Mouse (Mus musculus) CD4-positive, CD25-positive, alpha-beta regulatory T cell, adult 2 months (primary cell): ENCODE results near the gene Atp8a2.
"Not testable (repeated sequence)": the region's sequence is repeated elsewhere in the genome, so short reads cannot be mapped to it uniquely, and the experiment has no call there.

Source experiments
- DNase-seq: peaks from one replicate; pipeline ENCODE4 v3.0.0-alpha.2; 2012; ENCODE audit warnings: low read depth, low spot score

Atp8a2 gene

DNA sequence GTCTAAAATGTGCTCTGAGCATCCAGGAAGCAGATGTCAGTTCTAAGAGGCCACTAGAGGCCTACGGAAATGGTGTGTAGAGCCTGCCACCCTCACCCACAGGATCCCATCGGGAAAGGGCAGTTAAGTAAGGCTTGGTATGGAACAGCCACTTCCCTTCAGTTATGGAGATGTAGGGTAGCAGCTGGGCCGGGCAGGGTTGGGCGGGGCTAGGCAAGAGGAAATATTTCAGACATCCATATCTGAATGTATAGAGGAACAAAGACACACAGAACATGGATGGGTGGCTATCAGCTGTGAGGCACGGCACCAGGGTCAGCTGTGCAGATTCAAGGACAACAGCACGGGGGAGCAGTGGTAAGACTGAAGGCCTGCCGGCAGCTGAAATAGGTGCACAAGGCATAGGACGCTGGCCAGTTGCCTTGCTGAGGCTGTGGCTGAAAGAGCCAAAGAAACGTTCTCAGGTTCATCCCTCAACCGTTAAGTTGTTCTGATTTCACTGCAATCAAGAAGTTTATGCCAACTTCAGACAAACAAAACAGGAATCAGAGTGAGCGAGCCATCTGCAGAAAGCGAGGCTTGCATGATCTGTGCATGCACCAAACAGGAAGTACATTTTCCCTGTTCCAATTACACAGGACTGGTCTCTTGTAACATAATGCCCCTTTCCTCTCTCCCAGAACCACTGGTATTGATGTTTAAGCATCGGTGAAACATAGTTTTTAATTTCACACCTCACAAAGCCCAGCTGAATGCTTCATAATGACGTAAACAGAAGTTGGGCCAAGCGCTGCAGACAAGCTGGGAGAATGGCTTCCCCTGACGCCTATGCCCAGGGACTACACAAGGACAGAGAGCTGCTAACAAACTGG, 549.9 kb downstream of the Atp8a2 start:
- no peak for DNase-seq

DNA sequence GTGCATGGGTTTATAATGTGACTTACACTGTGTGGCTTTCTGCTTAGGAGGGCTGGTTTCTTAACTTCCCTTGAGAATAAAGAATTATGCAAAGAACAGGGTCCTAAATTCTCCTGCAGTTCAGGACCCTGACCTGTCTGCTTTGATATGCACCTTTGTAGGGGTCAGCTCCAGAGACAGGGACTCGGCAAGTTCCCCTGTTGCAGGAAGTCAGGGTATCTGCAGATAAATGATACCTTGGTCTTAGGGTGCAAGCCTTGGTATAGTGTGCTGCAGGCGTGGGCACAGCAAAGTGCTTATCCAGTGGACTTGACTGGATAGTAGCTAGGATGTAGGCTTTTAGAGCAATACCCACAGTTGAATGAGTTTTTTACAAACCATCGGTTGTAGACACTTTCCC, 552.1 kb downstream of the Atp8a2 start:
- no peak for DNase-seq

DNA sequence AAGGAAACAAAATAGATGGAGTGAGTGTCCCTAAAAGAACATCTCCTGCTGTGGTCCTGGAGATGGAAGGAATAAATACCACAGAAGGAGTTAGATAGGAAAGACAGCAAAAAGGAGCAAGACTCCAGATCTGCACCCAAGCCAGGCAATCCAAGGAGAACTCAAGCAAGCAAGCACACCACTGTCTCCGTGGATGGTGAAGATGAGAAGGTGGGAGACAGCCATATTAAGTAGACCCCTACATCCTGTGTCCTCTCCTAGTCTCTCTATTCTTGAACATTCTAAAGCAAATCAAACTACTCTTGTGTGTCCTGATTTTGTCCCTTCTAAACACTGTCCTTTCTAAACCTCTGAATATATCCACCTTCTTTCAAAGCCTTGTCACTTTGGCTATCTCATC, 552.8 kb downstream of the Atp8a2 start:
- DNase-seq: no peak

DNA sequence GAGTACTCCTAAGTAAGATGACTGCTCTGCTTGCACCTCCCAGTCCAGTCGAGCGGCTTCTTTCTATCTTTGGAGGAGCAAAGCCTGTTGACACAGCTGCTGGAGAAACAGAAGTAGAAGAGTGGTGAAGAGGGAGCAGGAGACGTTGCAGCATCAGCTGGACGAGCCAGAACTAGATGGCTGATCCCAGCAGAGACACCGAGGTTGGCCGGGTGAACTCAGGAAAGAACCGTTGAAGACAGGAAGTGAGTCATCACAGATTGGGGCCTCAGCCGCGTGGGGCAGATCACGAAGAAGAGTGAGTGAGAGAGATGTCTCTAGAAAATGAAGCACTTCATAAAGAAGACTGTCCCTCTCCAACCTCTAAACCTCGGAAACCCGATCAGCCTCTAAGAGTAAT, 553.4 kb downstream of the Atp8a2 start:
- DNase-seq: peak; percentile 65

DNA sequence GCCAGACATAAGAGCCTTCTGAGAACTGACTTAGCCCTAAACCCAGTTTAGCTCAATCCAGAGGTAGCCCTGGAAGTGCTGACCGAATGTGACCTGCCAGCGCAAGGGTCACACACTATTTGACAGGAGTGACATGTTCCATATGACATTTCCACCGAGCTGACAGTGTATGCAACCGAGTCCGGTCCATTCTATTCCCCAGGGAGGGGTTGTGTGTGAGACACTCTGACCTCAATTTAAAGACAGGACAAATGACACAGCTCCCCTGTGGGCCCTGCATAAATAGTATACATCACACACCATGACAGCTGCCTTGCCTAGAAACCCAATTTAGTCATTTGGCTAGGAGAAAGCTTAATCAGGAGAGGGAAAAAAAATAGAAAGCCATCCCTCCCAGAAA, 555.1 kb downstream of the Atp8a2 start:
- no peak for DNase-seq

DNA sequence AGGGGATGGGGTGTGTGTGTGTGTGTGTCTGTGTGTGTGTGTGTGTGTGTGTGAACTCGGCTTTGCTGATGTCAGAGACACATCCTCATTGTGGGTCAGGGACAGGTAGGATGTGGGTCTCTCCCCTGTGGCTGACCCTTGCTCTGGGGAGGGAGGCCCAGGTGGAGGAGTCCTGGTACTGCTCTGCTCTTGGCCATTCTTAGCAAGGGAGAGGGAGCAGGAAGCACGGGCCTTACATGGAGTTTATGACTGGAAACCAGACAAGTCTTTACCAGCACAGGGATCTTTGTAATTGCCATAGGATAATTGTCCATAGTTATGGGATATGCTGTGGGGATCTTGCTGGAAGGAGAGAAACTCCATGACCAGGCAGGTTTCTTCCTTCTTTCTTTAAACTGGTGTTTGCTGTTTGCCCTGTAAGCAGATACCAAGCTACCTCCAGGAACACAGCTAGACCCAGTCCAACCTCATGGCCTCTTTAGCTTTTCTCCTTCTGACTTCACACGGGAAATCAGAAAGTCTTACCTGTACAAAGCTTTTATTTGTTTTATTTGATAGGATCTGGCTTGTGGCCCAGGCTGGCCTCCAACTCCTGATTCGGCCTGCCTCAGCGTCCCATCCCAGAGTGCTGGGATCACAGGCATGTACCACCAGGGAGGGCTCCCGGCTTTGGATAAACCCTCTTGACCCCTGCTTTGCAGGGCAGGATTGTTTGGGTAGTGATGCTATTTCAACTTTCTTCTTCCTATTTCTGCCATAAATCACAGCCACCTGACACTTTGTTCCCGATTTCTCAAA, 557.9 kb downstream of the Atp8a2 start:
- DNase-seq: no peak

DNA sequence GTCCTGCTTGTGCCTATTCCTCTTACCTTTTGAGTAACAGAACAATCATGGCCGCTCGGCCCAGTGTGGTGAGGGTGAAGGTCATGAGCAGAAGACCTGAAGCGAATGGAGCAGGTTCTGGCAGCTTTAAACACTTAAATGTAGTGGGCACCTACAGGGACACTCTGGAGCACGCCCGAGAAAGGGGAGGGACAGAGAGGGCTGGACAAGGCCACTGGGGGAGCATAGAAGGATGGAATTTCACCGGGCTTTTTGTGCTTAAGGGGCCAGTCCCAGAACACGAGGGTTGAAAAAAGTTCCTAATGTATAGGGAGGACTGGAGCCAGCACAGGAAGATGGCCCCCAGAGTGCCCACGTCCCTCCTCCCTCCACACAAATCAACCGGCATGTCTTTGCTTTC, 563.0 kb downstream of the Atp8a2 start:
- no peak for DNase-seq

DNA sequence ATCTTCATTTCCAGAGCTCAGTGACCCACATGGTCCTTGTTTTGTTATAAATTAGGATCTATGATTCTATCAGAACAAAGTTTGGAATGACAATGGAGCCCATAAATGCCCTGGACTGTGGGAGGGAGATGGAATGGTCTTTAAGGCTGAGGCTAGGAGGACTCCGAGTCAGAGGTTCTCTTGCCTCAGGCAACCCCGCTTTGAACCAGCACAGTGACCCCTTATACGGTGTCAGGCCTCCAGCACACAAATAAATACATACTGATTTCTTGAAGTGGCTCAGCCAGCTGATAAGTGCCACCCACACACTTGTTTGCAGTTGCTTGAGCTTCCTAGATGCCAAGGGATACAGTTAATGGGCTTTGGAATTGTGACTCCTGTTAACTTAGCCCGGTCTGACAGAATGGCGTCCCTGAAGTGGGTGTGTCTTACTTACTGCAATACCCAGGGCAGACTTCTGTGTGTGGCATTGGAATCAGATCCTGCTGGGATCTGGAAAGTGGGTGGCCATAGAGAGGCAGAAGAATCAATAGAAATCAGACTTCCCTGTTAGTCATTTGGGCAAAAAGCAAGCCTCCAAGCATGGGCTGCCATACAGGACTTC, 563.6 kb downstream of the Atp8a2 start:
- DNase-seq: no peak

DNA sequence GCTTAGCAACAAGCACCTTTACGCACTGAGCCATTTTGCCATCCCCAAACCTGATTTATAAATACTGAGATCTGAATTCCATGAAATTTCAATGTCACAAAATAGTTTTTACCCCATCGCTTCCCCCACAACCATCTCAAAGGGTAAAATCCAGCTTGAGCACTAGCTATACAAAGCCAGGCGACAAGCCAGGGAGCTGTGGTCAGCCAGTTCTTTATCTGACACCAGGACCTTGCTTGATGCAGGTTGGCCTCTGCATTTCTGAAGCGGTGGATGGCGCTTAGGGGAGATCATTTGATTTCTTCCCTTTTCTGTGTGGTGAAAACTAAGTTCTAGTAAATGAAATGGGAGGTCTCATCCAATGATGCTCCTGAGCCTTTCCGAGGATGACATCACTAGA, 564.9 kb downstream of the Atp8a2 start:
- no peak for DNase-seq

DNA sequence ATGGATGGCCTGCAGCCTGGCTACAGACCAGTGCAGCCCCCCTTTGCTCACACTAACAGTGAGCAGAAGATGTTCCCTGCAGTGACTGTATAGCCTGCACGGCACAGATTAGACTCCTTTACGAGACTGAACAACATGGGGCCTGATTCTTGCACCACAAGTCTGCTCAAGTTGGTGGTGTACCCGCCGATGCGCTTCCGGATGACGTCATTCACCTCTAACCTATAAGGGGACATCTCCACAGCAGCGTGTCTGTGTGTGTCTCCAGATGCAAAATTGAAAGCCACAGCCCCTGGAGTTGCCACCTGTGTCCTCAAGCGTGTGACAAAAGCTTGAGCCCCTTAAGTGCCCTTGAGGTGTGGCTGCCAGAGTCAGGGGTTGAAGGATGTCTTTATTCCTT, 566.9 kb downstream of the Atp8a2 start:
- no peak for DNase-seq

DNA sequence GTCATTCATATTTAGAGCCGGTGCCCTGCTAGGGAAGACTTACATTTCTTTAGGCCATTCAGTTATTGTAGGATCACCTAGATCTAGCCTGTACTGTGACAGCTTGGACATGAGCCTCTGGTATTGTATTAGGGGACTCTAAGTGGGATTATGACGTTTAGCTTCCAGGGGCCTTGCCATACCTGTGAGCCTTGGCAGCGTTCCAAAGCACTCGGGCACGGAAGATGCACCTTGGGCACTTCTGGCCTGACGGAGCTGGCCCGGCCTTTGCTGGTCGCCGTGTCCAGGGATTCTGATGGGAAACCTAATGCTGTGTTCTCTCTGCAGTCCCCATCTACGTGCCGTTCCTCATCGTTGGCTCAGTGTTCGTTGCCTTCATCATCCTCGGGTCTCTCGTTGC, 567.7 kb downstream of the Atp8a2 start:
- DNase-seq: no peak

DNA sequence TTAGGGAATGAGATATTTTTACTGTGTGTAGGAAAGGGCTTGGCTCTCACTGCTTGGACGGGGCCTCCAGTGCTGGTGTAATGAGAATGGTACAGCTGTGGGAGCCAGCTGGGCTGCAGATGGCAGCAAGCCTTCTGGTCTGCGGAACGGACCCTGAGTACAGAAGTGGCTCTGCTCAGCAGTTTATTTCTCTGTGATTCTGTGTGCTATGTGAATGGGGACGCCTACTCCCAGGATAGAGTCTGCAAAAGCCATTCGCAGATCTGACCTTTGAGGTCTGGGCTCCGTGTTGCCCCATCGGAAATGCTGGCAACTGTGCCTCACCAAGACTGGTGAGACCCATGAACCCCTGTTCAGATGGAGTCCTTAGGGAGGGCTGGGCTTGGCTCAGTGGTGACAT, 569.2 kb downstream of the Atp8a2 start:
- no peak for DNase-seq

DNA sequence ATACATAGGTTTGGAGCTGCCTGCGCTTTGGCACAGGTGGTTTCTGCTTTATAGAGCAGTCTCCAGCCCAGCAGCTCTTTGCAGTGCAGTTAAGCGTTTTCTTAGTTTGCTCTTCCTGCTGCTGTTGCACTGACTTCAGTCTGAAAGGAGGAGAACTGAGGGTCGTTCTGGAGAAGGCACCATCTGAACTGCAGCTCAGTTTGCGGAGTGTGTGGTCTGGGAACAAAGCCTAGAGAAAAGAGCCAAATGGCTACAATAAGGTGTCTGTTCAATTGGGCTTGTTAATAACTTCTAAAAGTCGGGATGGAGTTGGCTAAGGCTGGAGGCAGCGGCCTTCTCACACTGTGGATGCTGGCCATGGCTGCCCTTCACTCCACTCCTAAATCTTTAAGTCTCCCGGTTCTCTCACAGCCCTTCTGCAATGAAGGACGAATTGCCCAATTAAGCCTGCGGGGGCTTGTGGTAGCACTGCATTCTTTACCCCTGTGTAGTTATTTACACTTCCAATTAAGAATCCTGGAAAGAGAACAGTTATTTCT, 569.8 kb downstream of the Atp8a2 start:
- no peak for DNase-seq

DNA sequence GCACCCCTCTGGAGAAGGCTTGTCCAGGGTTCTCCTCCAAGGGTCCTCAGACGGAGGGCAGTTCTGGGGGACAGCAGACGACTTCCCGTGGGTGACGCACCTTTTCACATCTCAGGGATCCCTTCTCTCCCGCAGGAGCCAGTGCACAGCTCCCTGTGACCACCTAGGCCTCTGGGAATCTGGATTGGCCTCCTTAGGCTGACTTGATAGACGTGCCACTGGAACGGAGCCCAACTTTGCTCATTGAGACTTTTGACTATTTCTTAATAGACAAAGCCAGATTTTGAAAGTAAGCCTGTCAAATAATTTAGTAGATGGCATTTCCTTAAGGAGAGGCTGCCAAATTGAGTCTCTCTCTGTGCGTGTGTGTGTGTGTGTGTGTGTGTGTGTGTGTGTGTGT, 570.3 kb downstream of the Atp8a2 start:
- DNase-seq: no peak

DNA sequence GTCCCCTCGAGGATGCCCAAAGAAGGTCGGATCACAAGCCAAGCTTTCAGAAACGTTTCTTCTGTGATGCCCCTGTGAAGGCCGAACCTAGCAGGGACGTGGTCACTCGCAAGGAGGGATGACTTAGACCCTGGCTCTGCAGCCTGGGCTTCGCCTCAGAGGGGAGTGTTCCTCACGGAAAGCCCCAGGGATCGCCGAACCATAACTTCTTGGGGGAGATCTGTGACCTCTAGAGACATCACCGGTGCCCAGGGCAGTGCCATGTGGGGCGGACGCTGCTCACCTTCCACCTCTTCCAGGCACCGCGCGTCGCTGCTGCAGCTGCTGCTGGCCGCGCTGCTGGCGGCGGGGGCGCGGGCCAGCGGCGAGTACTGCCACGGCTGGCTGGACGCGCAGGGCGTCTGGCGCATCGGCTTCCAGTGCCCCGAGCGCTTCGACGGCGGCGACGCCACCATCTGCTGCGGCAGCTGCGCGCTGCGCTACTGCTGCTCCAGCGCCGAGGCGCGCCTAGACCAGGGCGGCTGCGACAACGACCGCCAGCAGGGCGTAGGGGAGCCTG, 571.1 kb downstream of the Atp8a2 start:
- no peak for DNase-seq

DNA sequence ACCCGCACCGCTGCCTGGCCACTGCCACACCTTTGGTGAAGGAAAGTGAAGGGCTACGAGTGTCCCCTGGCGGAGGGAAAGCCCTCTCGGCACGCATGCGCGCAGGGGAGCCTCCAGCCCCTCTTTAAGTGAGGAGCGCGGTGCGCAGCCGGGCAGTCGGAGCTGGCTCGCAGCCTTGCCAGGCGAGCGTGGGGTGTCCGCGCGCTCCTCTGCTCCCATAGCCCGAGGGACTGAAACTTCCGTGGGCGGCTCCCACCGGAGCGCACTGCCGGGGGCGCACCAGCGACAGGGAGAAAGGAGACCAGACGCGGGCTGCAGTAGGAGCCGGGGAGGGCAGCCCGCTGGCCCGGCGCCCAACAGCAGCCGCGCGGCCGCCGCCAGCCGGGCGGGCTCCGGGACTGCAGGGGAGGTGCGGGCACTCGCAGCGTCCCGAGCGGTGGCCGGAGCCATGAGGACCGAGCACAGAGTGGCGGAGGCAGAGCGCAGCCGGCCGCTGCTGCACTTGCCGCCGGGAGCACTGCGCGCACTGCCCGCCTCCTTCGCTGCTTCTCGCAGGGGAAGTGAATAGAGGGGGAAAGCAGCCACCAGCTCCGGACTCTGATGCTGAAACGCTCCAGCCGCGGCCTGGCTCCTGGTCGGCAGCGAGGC, 571.7 kb downstream of the Atp8a2 start, which contains the start of gene Shisa2:
Gene Shisa2 (plus strand): TSS at position 151 of the 648 bp plus-strand sequence.
- no peak for DNase-seq

DNA sequence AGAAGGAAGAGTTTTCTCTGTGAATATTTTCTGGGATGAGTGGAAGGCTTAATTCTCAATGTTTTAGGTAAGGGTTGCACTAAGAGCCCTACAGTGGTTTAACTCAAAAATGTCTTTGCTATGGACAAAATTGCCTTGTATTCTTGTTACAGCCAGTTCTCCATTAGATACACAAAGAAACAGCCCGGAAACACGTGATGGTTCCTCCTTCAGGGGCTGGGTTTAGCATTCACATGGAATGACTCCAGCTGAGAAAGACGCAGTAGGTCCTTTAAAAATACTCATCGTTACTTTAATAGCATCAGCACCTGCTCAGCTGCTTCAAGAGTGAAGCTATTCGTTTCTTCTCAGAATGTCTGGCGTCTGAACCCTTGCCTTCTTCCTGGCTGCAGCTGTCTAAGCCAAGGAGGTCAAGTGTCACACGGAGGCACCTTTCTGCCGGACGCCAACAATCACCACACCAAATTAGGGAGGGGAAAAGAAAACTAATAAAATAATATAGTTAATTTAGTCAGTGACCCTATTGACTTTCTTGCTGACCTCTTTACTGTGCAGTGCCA, 572.6 kb downstream of the Atp8a2 start:
- DNase-seq: no peak

DNA sequence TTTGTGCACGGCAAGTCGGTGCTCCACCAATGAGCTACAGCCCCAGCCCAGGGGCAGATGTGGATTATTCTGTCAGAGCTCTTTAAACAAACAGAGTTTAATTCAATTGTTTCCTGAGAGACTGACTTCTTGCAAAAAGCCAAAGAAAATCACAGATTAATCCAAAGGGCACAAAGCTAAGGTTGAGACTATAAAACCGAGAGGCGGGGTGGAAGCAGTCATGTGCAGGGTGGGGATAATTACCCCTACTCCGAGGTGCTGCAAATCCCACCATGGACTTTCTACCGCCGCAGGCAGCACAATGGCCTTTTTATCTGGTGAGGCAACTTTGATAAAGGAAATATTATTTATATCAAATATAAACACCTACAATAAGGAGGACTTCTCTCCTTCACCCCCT, 580.2 kb downstream of the Atp8a2 start:
- DNase-seq: no peak

DNA sequence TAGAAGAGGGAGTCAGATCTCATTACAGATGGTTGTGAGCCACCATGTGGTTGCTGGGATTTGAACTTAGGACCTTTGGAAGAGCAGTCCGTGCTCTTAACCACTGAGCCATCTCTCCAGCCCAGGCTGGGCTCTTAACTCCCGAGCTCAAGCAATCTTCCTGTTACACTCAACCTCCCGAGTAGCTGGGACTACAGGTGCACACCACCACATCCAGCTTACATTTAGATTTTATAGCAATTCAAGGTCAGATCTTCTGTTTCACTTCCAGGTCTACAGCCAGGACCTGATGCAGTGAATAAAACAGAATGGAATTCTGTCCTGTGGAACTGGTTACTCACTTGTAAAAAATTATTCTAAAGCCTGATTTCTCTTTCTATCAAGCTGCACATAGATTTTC, 582.8 kb downstream of the Atp8a2 start:
- not testable (repeated sequence) for DNase-seq

DNA sequence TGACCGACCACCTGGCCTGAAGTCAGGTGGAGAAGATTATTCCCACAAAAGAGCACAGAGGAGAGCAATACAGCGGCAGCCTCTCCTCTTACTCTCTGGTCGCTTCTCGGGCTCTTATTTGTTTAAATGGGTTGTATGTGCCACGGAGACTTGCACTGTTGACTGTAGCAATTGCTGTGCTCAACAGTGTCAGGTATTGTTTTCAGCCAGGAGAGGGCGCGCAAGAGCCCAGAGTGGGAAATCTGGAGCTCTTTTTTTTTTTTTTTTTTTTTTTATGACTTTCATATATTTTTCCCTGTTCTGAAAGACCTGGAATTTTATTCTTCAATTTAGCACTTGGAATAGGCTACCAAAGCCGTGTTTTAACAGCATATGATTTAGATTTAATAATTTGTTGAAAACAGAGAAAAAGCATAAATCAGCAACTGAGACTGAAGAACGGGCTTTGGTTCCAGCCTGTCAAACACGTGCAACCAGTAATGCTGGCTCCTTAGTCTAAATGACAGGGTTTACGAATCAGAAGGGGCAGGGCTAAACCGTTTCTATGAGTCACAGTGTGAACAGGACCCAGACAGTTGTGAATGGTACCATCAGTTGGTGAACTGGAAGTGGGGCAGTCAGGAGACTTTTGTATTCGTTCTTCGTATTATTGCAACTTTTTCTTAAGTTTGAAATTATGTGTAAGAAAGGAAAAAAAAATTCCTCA, 583.9 kb downstream of the Atp8a2 start:
- peak; percentile 67 for DNase-seq
